Mouse (Mus musculus): ENCODE data around the gene Rxfp4. TPM values are rescaled to one million over a fixed set of nuclear protein-coding genes. Genes with fewer than 3 reads are reported as not detected.
"Not testable (repeated sequence)": the region's sequence is repeated elsewhere in the genome, so short reads cannot be mapped to it uniquely, and the experiment has no call there.

Rxfp4 gene
- total RNA-seq, 2 experiments from 2014 or later, result not detected

DNA sequence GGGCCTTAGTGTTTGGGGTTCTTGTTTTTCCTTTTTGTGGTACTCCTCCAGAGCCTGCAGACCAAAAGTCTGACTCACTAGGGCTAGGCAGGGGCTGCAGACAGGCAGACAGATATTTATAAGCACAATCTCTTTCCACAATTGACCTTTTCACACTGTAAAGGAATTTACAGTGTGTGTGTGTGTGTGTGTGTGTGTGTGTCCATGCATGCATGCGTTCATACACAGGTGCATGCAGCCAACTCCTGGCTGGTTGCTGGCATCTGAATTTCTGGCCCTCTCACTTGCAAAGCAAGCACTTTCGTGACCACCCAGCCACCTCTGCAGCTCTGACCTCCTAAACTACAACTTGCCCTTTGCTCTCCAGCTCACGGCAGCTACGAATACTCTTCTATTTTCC, 43.9 kb downstream of the Rxfp4 start:
- DNase-seq, result no peak
- H3K27ac ChIP-seq, result 0 out of 2 replicates have a peak overlapping the region, but pooled peaks have one; percentile 24
- no peak for TF ChIP-seq CTCF (IDR thresholded peaks at IDR 0.05)
- intact Hi-C loops (cut with DNase I), result no loop called here
- no peak overlapping the region for H3K4me3 ChIP-seq

- peak overlapping the region; percentile 79 for H3K27ac ChIP-seq
- DNase-seq, result no peak
Measured at GRCm38 (mm10) chr3:88607758-88608138, 45.2 kb downstream of the Rxfp4 start.

DNA sequence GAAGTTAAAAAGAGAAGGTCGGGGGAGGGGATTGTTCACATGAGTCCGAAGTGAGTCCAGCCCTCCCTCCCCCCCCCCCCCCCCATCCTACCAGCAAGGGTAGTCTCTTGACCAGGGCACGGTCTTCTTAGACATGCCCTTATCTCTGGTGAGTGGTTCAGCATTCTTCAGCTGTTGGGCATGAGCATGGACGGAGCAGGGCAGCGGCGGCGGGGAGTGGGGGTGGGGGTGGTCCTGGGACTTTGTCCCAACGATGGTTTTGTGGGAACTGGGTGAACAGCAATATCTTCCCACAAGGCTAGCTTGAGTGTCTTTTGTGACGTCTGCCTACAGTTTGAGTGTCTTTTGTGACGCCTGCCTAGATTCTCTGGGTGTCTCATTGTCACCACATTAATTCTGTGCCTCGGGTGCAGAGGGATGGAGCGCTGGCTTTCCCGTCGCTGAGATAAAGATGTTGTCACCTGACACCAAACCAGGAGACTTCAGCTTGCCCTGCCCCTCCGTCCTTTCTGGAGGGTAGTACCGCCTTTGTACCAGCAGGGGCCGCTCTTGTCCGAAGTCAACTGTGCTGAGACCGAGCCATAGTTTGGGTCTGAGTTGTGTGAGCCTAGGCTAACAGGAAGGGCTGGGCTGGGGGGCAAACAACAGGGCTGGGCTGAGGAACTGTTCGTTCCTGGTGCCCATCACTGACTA, 45.7 kb downstream of the Rxfp4 start:
- H3K4me3 ChIP-seq, result peak overlapping the region; percentile 66
- TF ChIP-seq CTCF (IDR thresholded peaks at IDR 0.05), result peak; percentile 100
- intact Hi-C loops (cut with DNase I), result loop anchor here (1.0 to 2.0 kb wide), 2 partner anchors 26 to 33 kb away; no protein-coding TSS in a partner anchor
- DNase-seq, result peak; percentile 89
- peak overlapping the region; percentile 79 for H3K27ac ChIP-seq

More at GRCm38 (mm10) chr3:88607758-88608138, 45.2 kb downstream of the Rxfp4 start:
- no peak for TF ChIP-seq CTCF (IDR thresholded peaks at IDR 0.05)
- intact Hi-C loops (cut with DNase I), result loop anchor here (1.0 to 2.0 kb wide), 2 partner anchors 25 to 33 kb away; no protein-coding TSS in a partner anchor
- H3K4me3 ChIP-seq, result peak overlapping the region; percentile 66

DNA sequence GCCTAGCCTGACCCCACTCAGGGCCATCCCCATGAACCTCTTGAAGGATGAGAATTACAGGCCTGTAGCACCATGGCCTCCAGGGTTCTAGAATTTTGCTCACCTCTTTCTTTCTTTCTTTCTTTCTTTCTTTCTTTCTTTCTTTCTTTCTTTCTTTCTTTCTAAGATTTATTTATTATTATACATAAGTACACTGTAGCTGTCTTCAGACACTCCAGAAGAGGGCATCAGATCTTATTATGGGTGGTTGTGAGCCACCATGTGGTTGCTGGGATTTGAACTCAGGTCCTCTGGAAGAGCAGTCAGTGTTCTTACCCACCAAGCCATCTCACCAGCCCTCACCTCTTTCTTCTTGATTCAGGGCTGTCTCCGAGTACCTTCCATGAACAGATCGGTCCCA, 47.3 kb downstream of the Rxfp4 start, which contains the start of gene Arhgef2:
Arhgef2 (plus strand) TSS at position 301 of the 400 bp plus-strand sequence.
- DNase-seq, H3K4me3 ChIP-seq, H3K27ac ChIP-seq: not testable (repeated sequence)
- intact Hi-C loops (cut with DNase I), result loop anchor here (2.0 kb wide), 1 partner anchor 27 kb away; no protein-coding TSS in a partner anchor

DNA sequence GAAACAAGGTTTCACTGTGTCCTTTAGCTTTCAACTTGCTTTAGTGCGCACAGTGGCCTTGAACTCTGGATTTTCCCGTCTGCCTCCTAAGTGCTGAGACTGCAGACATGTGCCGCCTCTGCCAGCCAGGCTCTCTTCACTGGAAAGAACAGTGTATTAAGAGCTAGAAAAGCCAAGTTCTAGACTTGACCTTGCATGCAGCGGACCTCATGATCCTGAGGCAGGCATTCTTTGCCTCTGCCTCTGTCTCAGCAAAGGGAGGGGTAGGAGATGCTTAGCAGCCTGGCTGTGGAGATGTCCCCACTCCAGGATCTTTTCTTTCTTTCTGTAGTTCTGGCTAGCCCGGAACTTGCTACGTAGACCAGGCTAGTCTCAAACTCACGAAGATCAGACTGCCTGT, 48.1 kb downstream of the Rxfp4 start:
- H3K4me3 ChIP-seq, result no peak overlapping the region
- no peak for TF ChIP-seq CTCF (IDR thresholded peaks at IDR 0.05)
- no peak for DNase-seq
- intact Hi-C loops (cut with DNase I), result no loop called here
- no peak overlapping the region for H3K27ac ChIP-seq

DNA sequence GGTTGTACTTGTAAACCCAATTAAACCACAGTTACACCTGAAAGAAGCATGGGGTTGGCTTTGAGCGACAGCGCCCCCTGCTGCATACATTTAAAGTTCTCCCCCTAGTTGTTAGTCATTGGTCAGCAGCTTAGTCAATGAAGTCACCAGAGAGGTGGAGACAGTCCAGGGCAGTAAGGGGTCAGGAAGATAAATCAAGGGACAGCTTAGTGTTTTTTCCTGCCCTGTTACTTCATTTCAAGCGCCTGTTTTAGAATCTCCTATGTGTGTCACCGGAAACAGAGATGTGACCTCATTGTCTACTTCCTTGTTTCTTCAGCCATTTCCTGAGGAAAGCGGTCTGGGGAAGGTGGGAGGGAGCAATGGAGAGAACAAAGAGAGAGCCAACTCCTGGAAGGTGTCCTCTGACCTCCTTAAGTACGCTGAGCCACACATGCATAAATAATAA, 49.2 kb downstream of the Rxfp4 start:
- TF ChIP-seq CTCF (IDR thresholded peaks at IDR 0.05), result peak; percentile 86
- intact Hi-C loops (cut with DNase I), result no loop called here
- Histone ChIP-seq H3K4me3 (no peak overlapping the region), H3K27ac (no peak overlapping the region; the same call in 1 of the 2 replicates)
- DNase-seq, result peak; percentile 76

GRCm38 (mm10) chr3:88602466-88602865, 50.5 kb downstream of the Rxfp4 start:
- Histone ChIP-seq H3K4me3 (no peak overlapping the region), H3K27ac (no peak overlapping the region)
- intact Hi-C loops (cut with DNase I), result no loop called here
- no peak for DNase-seq
- no peak for TF ChIP-seq CTCF (IDR thresholded peaks at IDR 0.05)

Other genes starting within 250 kb of the Rxfp4 start
- gene Pmf1, start 242.8 kb downstream of the Rxfp4 start, total RNA-seq (2021), result 10 to 100 TPM; 16.2 to 19.7 TPM
- 10 to 100 TPM; 16.1 to 18.5 TPM for gene Slc25a44, start 228.0 kb downstream of the Rxfp4 start, total RNA-seq (2021)
- gene Sema4a, start 192.0 kb downstream of the Rxfp4 start, total RNA-seq (2021), result 1 to 10 TPM; 1.2 to 1.8 TPM
- gene Lmna, start 143.2 kb downstream of the Rxfp4 start, total RNA-seq (2021), result 10 to 100 TPM; 67.5 to 82.5 TPM
- gene Mex3a, start 120.7 kb downstream of the Rxfp4 start, total RNA-seq (2021), result under 1 TPM; 0.15 to 0.20 TPM
- gene Rab25, start 104.8 kb downstream of the Rxfp4 start, total RNA-seq (2021), result not detected
- 100 to 1,000 TPM in 1 of 2 experiments, 10 to 100 TPM in 1; 70.9 to 104 TPM for gene Lamtor2, start 100.1 kb downstream of the Rxfp4 start, total RNA-seq (2021)
- gene Ubqln4, start 99.4 kb downstream of the Rxfp4 start, total RNA-seq (2021), result 10 to 100 TPM; 78.2 to 90.2 TPM
- gene Ssr2, start 77.3 kb downstream of the Rxfp4 start, total RNA-seq (2021), result 10 to 100 TPM; 41.1 to 54.8 TPM
- gene Arhgef2, start 47.2 kb downstream of the Rxfp4 start, total RNA-seq (2021), result 10 to 100 TPM; 22.4 to 24.7 TPM
- gene Khdc4, start 32.7 kb upstream of the Rxfp4 start, total RNA-seq (2021), result 10 to 100 TPM; 24.0 TPM
- 10 to 100 TPM; 20.8 to 20.9 TPM for gene Rit1, start 63.7 kb upstream of the Rxfp4 start, total RNA-seq (2021)
- 1 to 10 TPM; 2.7 to 5.2 TPM for gene Syt11, start 122.0 kb upstream of the Rxfp4 start, total RNA-seq (2021)
- gene Gon4l, start 182.1 kb upstream of the Rxfp4 start, total RNA-seq (2021), result 10 to 100 TPM; 14.2 to 15.9 TPM